In the genomic region with DNA sequence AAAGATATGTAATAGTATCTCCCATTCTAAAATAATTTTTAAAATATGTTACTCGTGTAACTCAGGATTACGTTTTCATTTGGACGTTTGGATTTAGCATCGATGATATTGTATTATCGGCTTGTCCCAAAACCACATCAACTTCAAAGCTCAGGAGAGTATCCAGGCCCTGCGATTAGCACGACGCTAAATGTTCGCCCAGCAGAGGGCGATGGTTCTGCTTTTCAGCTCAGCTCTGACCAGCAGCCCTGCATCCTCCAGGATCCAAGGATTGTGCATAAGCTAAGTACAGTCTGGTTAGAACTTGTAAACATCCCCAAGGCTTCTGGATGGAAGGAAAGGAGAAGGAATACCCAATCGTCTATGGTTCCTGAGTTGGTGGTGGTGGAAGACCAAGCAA, we compare ENCODE assay signal across 9 mouse cellular contexts.
A peak's percentile ranks its signal among the peaks of the same experiment; 100 is the strongest.
DNase-seq lines count a peak whose midpoint lies in the region; ATAC-seq lines count a peak whose summit lies in the region.
"Had no signal": no experiment of that assay in that cellular context is flagged by ENCODE, and none has a peak within 500 bp of the region (broad histone marks: within the 10 kb centered on the region; RNA-seq: fewer than 3 reads in every experiment).

No protein-coding gene starts in this region.

- no peaks in the 10 kb centered on the region for H3K4me1 ChIP-seq in forebrain, embryonic 14.5 days (ENCODE audit: control insufficient read depth, insufficient read depth, low read length)
- H3K4me1 ChIP-seq in liver, embryonic 11.5 days (replicated peaks; ENCODE audit: control insufficient read depth, insufficient read depth, low read length): no peaks in the 10 kb centered on the region

- no peak overlapping the region for H3K4me3 ChIP-seq in forebrain, embryonic 14.5 days (ENCODE audit: low read depth, low read length)
- H3K4me3 ChIP-seq in liver, embryonic 11.5 days (ENCODE audit: low read depth, low read length): no peak overlapping the region
- H3K4me3 ChIP-seq: limb, embryonic 13.5 days had no signal

- peak; percentile 69 for ATAC-seq in forebrain, embryonic 14.5 days
- ATAC-seq in liver, embryonic 11.5 days (replicated peaks; ENCODE audit: low FRiP score): 0 out of 2 replicates have a peak, but pooled peaks have one; percentile 39

- no peaks in the 10 kb centered on the region for H3K9me3 ChIP-seq in forebrain, embryonic 14.5 days (replicated peaks; ENCODE audit: control insufficient read depth, low read length)
- no peaks in the 10 kb centered on the region for H3K9me3 ChIP-seq in liver, embryonic 11.5 days (ENCODE audit: control insufficient read depth, low read length)
- H3K9me3 ChIP-seq: limb, embryonic 13.5 days had no signal

- intact Hi-C loops in heart, postnatal 10 days (cut with DNase I): loop anchor here (10.0 kb wide), 1 partner anchor 233 kb away; no protein-coding TSS in a partner anchor
- intact Hi-C loops in heart, postnatal 25 days (cut with DNase I): loop anchor here (5.0 kb wide), 1 partner anchor 270 kb away; no protein-coding TSS in a partner anchor

- H3K27ac ChIP-seq in forebrain, embryonic 14.5 days (ENCODE audit: low read depth, low read length): no peak overlapping the region
- no peak overlapping the region for H3K27ac ChIP-seq in liver, embryonic 11.5 days (ENCODE audit: low read depth, low read length)
- H3K27ac ChIP-seq: limb, embryonic 13.5 days had no signal

- no peaks in the 10 kb centered on the region for H3K36me3 ChIP-seq in forebrain, embryonic 14.5 days (ENCODE audit: control insufficient read depth, insufficient read depth, low read length)
- H3K36me3 ChIP-seq in liver, embryonic 11.5 days (ENCODE audit: control insufficient read depth, insufficient read depth, low read length): no peaks in the 10 kb centered on the region
- H3K36me3 ChIP-seq: limb, embryonic 13.5 days had no signal

- DNase-seq in heart, postnatal 10 days: peak; percentile 24 to 45
- DNase-seq in heart, postnatal 25 days (ENCODE audit: low spot score): no peak
- DNase-seq in adrenal gland, adult 2 months: peak; percentile 42
- DNase-seq in forebrain, embryonic 14.5 days (ENCODE audit: low spot score): peak; percentile 55
- DNase-seq in kidney, adult 18-20 months: peak; percentile 45
- no peak for DNase-seq in liver, embryonic 11.5 days (ENCODE audit: low spot score)
- DNase-seq in retina, adult 2 months (ENCODE audit: low read depth, low spot score): peak; percentile 11
- DNase-seq in spleen, postnatal 10 days (ENCODE audit: low spot score in 2 of 2): no peak

- WGBS in forebrain, embryonic 14.5 days: 34% methylated on average over 11 of the region's 11 CpGs
- WGBS in liver, embryonic 11.5 days: 32% methylated on average over 11 of the region's 11 CpGs

- H3K9ac ChIP-seq in forebrain, embryonic 14.5 days (ENCODE audit: low read length): no peak overlapping the region
- no peak overlapping the region for H3K9ac ChIP-seq in liver, embryonic 11.5 days (ENCODE audit: low read depth, low read length)
- H3K9ac ChIP-seq: limb, embryonic 13.5 days had no signal

- no peaks in the 10 kb centered on the region for H3K27me3 ChIP-seq in forebrain, embryonic 14.5 days (replicated peaks; ENCODE audit: control insufficient read depth, insufficient read depth, low read length)
- H3K27me3 ChIP-seq in liver, embryonic 11.5 days (replicated peaks; ENCODE audit: control insufficient read depth, insufficient read depth, low read length): no peaks in the 10 kb centered on the region
- H3K27me3 ChIP-seq: limb, embryonic 13.5 days had no signal

- no peak overlapping the region for H3K4me2 ChIP-seq in forebrain, embryonic 14.5 days (ENCODE audit: low read length)
- no peak overlapping the region for H3K4me2 ChIP-seq in liver, embryonic 11.5 days
- H3K4me2 ChIP-seq: limb, embryonic 13.5 days had no signal

Comparison
In these comparisons a context has a peak if more than half of its experiments do, and no peak if none do; other contexts are left out.
1. DNase-seq: peak in heart, postnatal 10 days (2 of 2), adrenal gland, adult 2 months (single experiment), forebrain, embryonic 14.5 days (single experiment), kidney, adult 18-20 months (single experiment) and retina, adult 2 months (single experiment); none in heart, postnatal 25 days (single experiment), liver, embryonic 11.5 days (single experiment) and spleen, postnatal 10 days (0 of 2).